ENCODE assay signal across 8 mouse cellular contexts in the genomic region with DNA sequence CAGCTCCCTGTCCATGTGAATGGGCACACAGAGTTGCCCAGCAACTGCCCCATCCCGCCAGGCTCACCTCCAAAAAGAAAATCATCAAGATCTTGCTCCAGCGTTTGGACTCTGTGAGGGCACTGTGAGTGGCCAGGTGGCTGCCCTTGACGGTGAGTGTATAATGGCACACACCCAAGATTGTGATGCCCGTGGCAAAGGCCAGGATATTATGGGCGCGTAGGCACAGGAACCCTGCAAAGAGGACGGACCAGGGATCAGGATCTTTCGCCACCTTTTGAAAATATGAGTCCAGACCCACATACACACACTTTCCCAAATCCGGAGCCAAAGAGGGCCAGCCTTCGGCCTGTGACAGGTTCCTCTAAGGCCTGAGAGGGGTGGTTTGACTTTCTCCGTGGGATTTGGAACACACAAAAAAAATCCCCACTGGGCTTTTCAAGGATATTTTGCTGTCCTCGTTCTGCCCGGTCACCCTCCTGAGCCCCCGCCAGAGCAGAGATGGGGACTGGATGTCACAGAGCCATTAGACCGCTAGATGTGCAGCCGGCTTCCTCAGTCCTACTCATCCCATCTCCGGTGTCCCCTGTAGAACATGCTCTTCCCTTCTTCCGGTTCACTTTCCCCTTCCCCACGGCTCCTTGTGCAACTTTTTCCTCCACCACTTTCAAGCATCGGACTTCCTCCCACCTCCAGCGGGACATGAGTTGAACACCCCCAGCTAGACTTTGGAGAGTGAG. TPM values are rescaled to one million over a fixed set of nuclear protein-coding genes. Genes with fewer than 3 reads are reported as not detected.
DNase-seq lines count a peak whose midpoint lies in the region; ATAC-seq and TF ChIP-seq lines count a peak whose summit lies in the region.

No protein-coding gene starts in this region.

- peak overlapping the region; percentile 54 for H3K9ac ChIP-seq in MEL (ENCODE audit: control insufficient read depth, low read depth, low read length, poor library complexity, severe bottlenecking)
- H3K9ac ChIP-seq in forebrain, embryonic 12.5 days, result peak overlapping the region; percentile 61
- peak overlapping the region; percentile 60 for H3K9ac ChIP-seq in neural tube, embryonic 15.5 days (replicated peaks)

- ATAC-seq in forebrain, embryonic 12.5 days (ENCODE audit: low FRiP score), result no peak
- ATAC-seq in neural tube, embryonic 15.5 days (ENCODE audit: low FRiP score), result peak; percentile 19; the same call in 1 of the 2 replicates

- TF ChIP-seq EP300 in MEL (IDR thresholded peaks at IDR 0.05; ENCODE audit: low read depth in 1 of 2, low read length in 2 of 2), result no peak

- H3K36me3 ChIP-seq in MEL (ENCODE audit: control insufficient read depth in 1 of 2, insufficient read depth in 2 of 2, low read length in 2 of 2), result no peaks in the 10 kb centered on the region
- H3K36me3 ChIP-seq in forebrain, embryonic 12.5 days (replicated peaks), result no peaks in the 10 kb centered on the region
- no peaks in the 10 kb centered on the region for H3K36me3 ChIP-seq in neural tube, embryonic 15.5 days

- 51% methylated on average over 21 of the region's 21 CpGs for WGBS in forebrain, embryonic 12.5 days
- 53% methylated on average over 21 of the region's 21 CpGs for WGBS in neural tube, embryonic 15.5 days

- no peak overlapping the region for H3K27ac ChIP-seq in MEL (ENCODE audit: control insufficient read depth, low read depth, low read length)
- H3K27ac ChIP-seq in forebrain, embryonic 12.5 days, result no peak overlapping the region
- peak overlapping the region; percentile 72; the same call in 1 of the 2 replicates for H3K27ac ChIP-seq in neural tube, embryonic 15.5 days (replicated peaks)

- no peak for TF ChIP-seq CTCF in MEL (IDR thresholded peaks at IDR 0.05 in 2 of 3, conservative IDR thresholded peaks at IDR 0.05 in 1 of 3; ENCODE audit: control insufficient read depth in 1 of 3, insufficient read depth in 1 of 3, low read depth in 2 of 3, low read length in 3 of 3, poor library complexity in 1 of 3, severe bottlenecking in 1 of 3)

- H3K4me2 ChIP-seq in forebrain, embryonic 12.5 days, result peak overlapping the region; percentile 88
- H3K4me2 ChIP-seq in neural tube, embryonic 15.5 days, result peak overlapping the region; percentile 76

- TF ChIP-seq POLR2A in MEL (IDR thresholded peaks at IDR 0.05; ENCODE audit: control insufficient read depth in 1 of 2, insufficient read depth in 1 of 2, low read depth in 1 of 2, low read length in 2 of 2, poor library complexity in 1 of 2), result no peak

- TF ChIP-seq RAD21 in MEL (IDR thresholded peaks at IDR 0.05; ENCODE audit: low read depth, low read length), result no peak

- peak; percentile 73 to 82 for DNase-seq in adrenal gland, adult (ENCODE audit: inconsistent age in 2 of 2, low spot score in 1 of 2)
- DNase-seq in adrenal gland, adult 8-10 months, result no peak
- no peak for DNase-seq in MEL (ENCODE audit: low read depth, low spot score)
- peak; percentile 45 to 48 for DNase-seq in kidney, postnatal 36 days
- no peak for DNase-seq in urinary bladder, adult 2 months (ENCODE audit: low spot score)
- DNase-seq in gastrocnemius, postnatal 25 days, result no peak

- H3K4me3 ChIP-seq in MEL (ENCODE audit: control insufficient read depth in 1 of 2, insufficient read depth in 1 of 2, low read depth in 2 of 2, low read length in 2 of 2), result peak overlapping the region; percentile 63 to 72
- peak overlapping the region; percentile 49 for H3K4me3 ChIP-seq in forebrain, embryonic 12.5 days (replicated peaks)
- H3K4me3 ChIP-seq in neural tube, embryonic 15.5 days (replicated peaks), result peak overlapping the region; percentile 54

- H3K4me1 ChIP-seq in MEL (ENCODE audit: control insufficient read depth in 1 of 2, insufficient read depth in 2 of 2, low read length in 2 of 2), result no peaks in the 10 kb centered on the region; a peak in 1 of 4 replicates
- peaks cover 11% of the 10 kb centered on the region for H3K4me1 ChIP-seq in forebrain, embryonic 12.5 days
- H3K4me1 ChIP-seq in neural tube, embryonic 15.5 days, result peaks cover 18% of the 10 kb centered on the region

- H3K79me2 ChIP-seq in MEL (ENCODE audit: control insufficient read depth, insufficient read depth, low read length, poor library complexity), result no peaks in the 10 kb centered on the region

- no peaks in the 10 kb centered on the region for H3K27me3 ChIP-seq in MEL (ENCODE audit: control insufficient read depth in 1 of 2, insufficient read depth in 2 of 2, low read length in 2 of 2)
- peaks cover 35% of the 10 kb centered on the region for H3K27me3 ChIP-seq in forebrain, embryonic 12.5 days
- H3K27me3 ChIP-seq in neural tube, embryonic 15.5 days (replicated peaks), result peaks cover 16% of the 10 kb centered on the region; the same call in 1 of the 2 replicates

- H3K9me3 ChIP-seq in MEL (replicated peaks; ENCODE audit: insufficient read depth, low read length), result no peaks in the 10 kb centered on the region
- H3K9me3 ChIP-seq in forebrain, embryonic 12.5 days, result no peaks in the 10 kb centered on the region
- no peaks in the 10 kb centered on the region for H3K9me3 ChIP-seq in neural tube, embryonic 15.5 days (replicated peaks)

TF ChIP-seq in MEL, 35 proteins besides CTCF, POLR2A, EP300 and RAD21:
- TF ChIP-seq MEF2A (IDR thresholded peaks at IDR 0.05; ENCODE audit: extremely low read depth, insufficient replicate concordance, low read depth, low read length, poor library complexity, severe bottlenecking), result no peak
- no peak for TF ChIP-seq SIN3A (IDR thresholded peaks at IDR 0.05; ENCODE audit: low read length)

RNA-seq across cellular contexts. Expression of gene Fads6, which starts 0.8 kb away (rescaled TPM):
- 100 to 1,000 TPM in 2 of 4 experiments, 10 to 100 TPM in 2; 43.3 to 117 (median 82.2) TPM for total RNA-seq in adrenal gland, adult 8-10 months (2022)
- total RNA-seq in MEL (2012; rRNA removed), result 3.0 and 3.3 TPM in 2 replicates
- polyA plus RNA-seq in MEL (2012; ENCODE audit: insufficient read depth in 1 of 2, insufficient read length in 2 of 2, low read depth in 1 of 2, low replicate concordance in 2 of 2, missing spikeins in 1 of 2), result 1 to 10 TPM in 1 of 2 experiments, not detected in 1; 6.6 TPM
- polyA plus RNA-seq in forebrain, embryonic 12.5 days (2016; fragmentation: Nextera tagmentation; extraction: Ambion mirVana), result 0.26 and 0.37 TPM in 2 replicates
- polyA plus RNA-seq in neural tube, embryonic 15.5 days (2015; fragmentation: Nextera tagmentation; extraction: Ambion mirVana), result 2.0 and 2.1 TPM in 2 replicates
- polyA plus RNA-seq in urinary bladder, adult 2 months (2012; rRNA removed), result 0.99 and 1.1 TPM in 2 replicates
- total RNA-seq in gastrocnemius, postnatal 25 days (2021), result 1 to 10 TPM; 2.9 to 3.6 TPM

RNA-seq across cellular contexts. Expression of gene Otop2, which starts 10.3 kb away (rescaled TPM):
- not detected for total RNA-seq in adrenal gland, adult 8-10 months (2022)
- not detected in 2 replicates for total RNA-seq in MEL (2012; rRNA removed)
- not detected for polyA plus RNA-seq in MEL (2012; ENCODE audit: insufficient read depth in 1 of 2, insufficient read length in 2 of 2, low read depth in 1 of 2, low replicate concordance in 2 of 2, missing spikeins in 1 of 2)
- not detected in 2 replicates for polyA plus RNA-seq in forebrain, embryonic 12.5 days (2016; fragmentation: Nextera tagmentation; extraction: Ambion mirVana)
- 0.15 and 0.26 TPM in 2 replicates for polyA plus RNA-seq in neural tube, embryonic 15.5 days (2015; fragmentation: Nextera tagmentation; extraction: Ambion mirVana)
- polyA plus RNA-seq in urinary bladder, adult 2 months (2012; rRNA removed), result not detected in 2 replicates
- total RNA-seq in gastrocnemius, postnatal 25 days (2021), result not detected

RNA-seq across cellular contexts. Expression of gene Fdxr, which starts 19.8 kb away (rescaled TPM):
- 1,000 to 10,000 TPM; 1,501 to 2,268 (median 1,689) TPM for total RNA-seq in adrenal gland, adult 8-10 months (2022)
- total RNA-seq in MEL (2012; rRNA removed), result 37.2 and 37.7 TPM in 2 replicates
- 10 to 100 TPM in 1 of 2 experiments, not detected in 1; 32.7 TPM for polyA plus RNA-seq in MEL (2012; ENCODE audit: insufficient read depth in 1 of 2, insufficient read length in 2 of 2, low read depth in 1 of 2, low replicate concordance in 2 of 2, missing spikeins in 1 of 2)
- polyA plus RNA-seq in forebrain, embryonic 12.5 days (2016; fragmentation: Nextera tagmentation; extraction: Ambion mirVana), result 16.9 and 17.4 TPM in 2 replicates
- 18.6 and 21.5 TPM in 2 replicates for polyA plus RNA-seq in neural tube, embryonic 15.5 days (2015; fragmentation: Nextera tagmentation; extraction: Ambion mirVana)
- polyA plus RNA-seq in urinary bladder, adult 2 months (2012; rRNA removed), result 10.9 and 11.6 TPM in 2 replicates
- 1 to 10 TPM; 3.6 to 3.8 TPM for total RNA-seq in gastrocnemius, postnatal 25 days (2021)

RNA-seq across cellular contexts. Expression of gene Ush1g, which starts 25.2 kb away (rescaled TPM):
- 1 to 10 TPM in 2 of 4 experiments, under 1 TPM in 2; 0.52 to 2.3 (median 1.1) TPM for total RNA-seq in adrenal gland, adult 8-10 months (2022)
- not detected in 2 replicates for total RNA-seq in MEL (2012; rRNA removed)
- not detected for polyA plus RNA-seq in MEL (2012; ENCODE audit: insufficient read depth in 1 of 2, insufficient read length in 2 of 2, low read depth in 1 of 2, low replicate concordance in 2 of 2, missing spikeins in 1 of 2)
- polyA plus RNA-seq in forebrain, embryonic 12.5 days (2016; fragmentation: Nextera tagmentation; extraction: Ambion mirVana), result not detected in 2 replicates
- 0.09 and 0.14 TPM in 2 replicates for polyA plus RNA-seq in neural tube, embryonic 15.5 days (2015; fragmentation: Nextera tagmentation; extraction: Ambion mirVana)
- not detected in 2 replicates for polyA plus RNA-seq in urinary bladder, adult 2 months (2012; rRNA removed)
- under 1 TPM; 0.56 to 0.97 TPM for total RNA-seq in gastrocnemius, postnatal 25 days (2021)

RNA-seq across cellular contexts. Expression of gene Grin2c, which starts 29.6 kb away (rescaled TPM):
- total RNA-seq in adrenal gland, adult 8-10 months (2022), result 10 to 100 TPM in 2 of 4 experiments, 1 to 10 TPM in 2; 2.2 to 32.8 (median 13.6) TPM
- total RNA-seq in MEL (2012; rRNA removed), result not detected in 2 replicates
- not detected for polyA plus RNA-seq in MEL (2012; ENCODE audit: insufficient read depth in 1 of 2, insufficient read length in 2 of 2, low read depth in 1 of 2, low replicate concordance in 2 of 2, missing spikeins in 1 of 2)
- 0.08 TPM in 1 of 2 replicates, not detected in the other for polyA plus RNA-seq in forebrain, embryonic 12.5 days (2016; fragmentation: Nextera tagmentation; extraction: Ambion mirVana)
- polyA plus RNA-seq in neural tube, embryonic 15.5 days (2015; fragmentation: Nextera tagmentation; extraction: Ambion mirVana), result 0.34 and 0.44 TPM in 2 replicates
- polyA plus RNA-seq in urinary bladder, adult 2 months (2012; rRNA removed), result 0.74 and 1.0 TPM in 2 replicates
- under 1 TPM in 1 of 2 experiments, not detected in 1; 0.05 TPM for total RNA-seq in gastrocnemius, postnatal 25 days (2021)

Comparison
In these comparisons a context has a peak if more than half of its experiments do, and no peak if none do; other contexts are left out.
1. DNase-seq: peak in adrenal gland, adult (2 of 2) and kidney, postnatal 36 days (2 of 2); none in adrenal gland, adult 8-10 months (single experiment), MEL (single experiment), urinary bladder, adult 2 months (single experiment) and gastrocnemius, postnatal 25 days (single experiment).
2. Peak in every context shown above with its lines, with median percentiles within 50 percentile points of each other: H3K4me3 ChIP-seq and H3K9ac ChIP-seq.